Mouse (Mus musculus) 3134 (cell line): ENCODE results near the gene Apom.
A peak's percentile ranks its signal among the peaks of the same experiment; 100 is the strongest.

Experiments
- DNase-seq: peaks from one replicate; pipeline ENCODE4 v3.0.0-alpha.2; 2011; ENCODE audit warnings: low spot score; ENCODE audit not compliant: insufficient read length; ENCODE audit errors: extremely low read depth

Gene Apom

GRCm38 (mm10) chr17:35131500-35132173, at the start of gene Apom:
Gene Apom, minus strand, starts transcription at chr17:35132050.
- no peak for DNase-seq

- DNase-seq, result no peak
Observed at GRCm38 (mm10) chr17:35180093-35180492, 48.2 kb upstream of the Apom start.

DNA sequence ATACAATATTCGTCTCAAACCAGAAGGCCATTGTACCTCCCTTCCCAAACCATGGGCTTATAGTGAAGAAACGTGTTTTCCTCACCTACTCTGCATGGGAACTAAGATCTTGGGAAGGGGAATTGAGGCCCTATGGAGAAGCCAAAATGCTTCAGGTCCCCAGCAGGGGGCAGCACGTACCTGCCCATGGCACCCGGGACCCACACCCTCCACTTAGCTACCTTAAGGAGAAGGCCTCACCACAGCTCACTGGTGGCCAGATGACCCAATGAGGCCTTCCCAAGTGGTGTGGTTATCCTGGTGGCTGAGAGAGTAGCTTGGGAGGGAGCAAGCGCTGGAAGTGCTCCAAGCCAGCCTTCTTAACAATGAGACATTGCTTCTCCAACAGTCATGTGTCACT, 46.7 kb upstream of the Apom start:
- peak; percentile 65 for DNase-seq

DNA sequence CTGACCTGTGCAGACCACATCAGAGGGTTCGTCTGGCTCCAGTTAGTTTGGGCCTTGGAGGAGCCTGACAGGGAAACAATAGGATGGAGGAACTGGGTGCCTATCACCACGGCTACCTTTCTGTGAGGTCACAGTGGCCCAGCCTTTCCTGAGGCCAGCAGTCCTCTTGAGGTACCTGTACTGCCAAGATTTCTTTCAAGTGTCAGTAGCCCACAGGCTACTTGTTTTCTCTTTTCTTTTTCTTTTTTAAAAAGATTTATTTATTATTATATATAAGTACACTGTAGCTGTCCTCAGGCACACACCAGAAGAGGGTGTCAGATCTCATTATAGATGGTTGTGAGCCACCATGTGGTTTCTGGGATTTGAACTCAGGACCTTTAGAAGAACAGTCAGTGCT, 44.1 kb upstream of the Apom start, which contains the start of gene Aif1:
TSS of gene Aif1 (minus strand) at position 101 of the 400 bp plus-strand sequence.
- DNase-seq, result no peak

DNA sequence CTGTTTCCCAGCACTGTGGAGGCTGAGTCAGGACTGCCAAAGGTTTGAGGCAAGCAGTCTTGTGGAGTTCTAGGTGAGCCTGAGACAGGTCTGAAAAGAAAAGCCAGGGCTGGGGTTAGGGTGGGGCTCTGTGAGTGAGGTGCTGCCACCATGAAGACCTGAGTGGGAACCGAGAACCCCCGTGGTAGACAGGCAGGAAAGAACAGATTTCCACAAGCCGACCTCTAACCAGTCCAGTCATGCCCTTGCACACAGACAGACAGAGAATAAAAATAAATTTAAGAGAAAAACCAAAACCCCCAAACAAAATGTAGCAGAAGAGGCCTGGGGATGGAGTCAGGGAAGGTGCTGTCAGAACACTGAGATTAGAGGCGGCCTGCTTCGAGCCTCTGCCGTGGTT, 43.5 kb upstream of the Apom start:
- no peak for DNase-seq

- no peak for DNase-seq
Observed at GRCm38 (mm10) chr17:35174201-35174977, 42.5 kb upstream of the Apom start.

- no peak for DNase-seq
Observed at GRCm38 (mm10) chr17:35173329-35173728, 41.5 kb upstream of the Apom start.

GRCm38 (mm10) chr17:35172445-35173234, 40.8 kb upstream of the Apom start:
- DNase-seq, result no peak

DNA sequence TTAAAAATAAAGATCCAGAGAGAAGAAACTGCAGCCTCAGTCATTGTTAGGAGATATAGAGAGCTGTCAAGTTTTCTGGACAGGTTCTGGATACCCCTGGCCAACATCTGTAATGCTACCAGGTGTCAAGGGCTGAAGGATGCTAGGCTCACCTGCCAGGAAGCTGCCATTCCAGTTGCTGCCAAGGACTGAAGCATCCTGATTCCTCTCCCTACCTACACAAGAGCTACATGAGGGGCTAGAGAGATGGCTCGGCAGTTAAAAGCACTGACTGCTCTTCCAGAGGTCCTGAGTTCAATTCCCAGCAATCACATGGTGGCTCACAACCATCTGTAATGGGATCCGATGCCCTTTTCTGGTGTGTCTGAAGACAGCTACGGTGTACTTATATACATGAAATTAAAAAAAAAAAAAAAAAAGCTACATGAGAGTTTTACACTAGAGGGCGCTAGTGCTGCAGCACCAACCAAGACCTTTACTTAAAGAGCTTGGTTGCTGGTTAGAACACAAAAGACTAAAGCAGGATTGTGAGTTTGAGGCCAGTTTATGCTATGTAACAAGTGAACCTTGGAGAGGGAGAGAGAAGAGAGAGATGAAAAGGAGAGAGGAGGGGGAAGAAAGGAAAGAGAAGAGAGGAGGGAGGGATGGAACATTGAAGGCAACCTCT, 36.8 kb upstream of the Apom start:
- no peak for DNase-seq

- DNase-seq, result no peak
Observed at GRCm38 (mm10) chr17:35167794-35168193, 35.9 kb upstream of the Apom start.

DNA sequence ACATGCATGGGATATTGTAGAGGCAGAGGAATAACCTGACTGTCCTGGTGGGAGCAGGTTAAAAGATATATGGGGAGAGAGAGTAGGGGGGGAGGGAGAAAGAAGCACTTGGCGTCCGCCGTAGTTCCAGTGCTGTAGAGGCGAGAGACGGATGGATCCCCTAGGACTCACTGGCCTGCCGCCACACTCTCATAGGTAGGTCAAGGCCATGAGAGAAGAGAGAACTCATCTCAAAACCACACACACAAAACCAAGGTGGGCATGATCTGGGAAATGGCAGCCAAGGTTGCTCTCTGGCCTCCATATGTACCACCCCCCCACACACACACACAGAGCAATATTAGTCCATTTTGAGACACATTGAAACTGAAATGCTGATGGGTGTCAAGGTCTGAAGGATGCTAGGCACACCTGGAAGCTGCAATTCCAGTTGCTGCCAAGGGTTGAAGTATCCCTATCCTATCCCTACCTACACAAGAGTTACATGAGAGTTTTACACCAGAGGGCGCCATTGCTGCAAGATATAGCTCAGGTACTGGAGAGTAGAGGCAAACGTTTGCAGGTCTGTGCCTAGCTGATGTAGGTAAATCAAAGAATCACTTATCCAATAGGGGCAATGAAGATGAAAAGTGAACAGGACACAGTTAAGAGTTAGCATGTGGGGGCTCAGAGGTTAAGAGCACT, 34.6 kb upstream of the Apom start:
- no peak for DNase-seq

GRCm38 (mm10) chr17:35165451-35166155, 33.8 kb upstream of the Apom start:
- DNase-seq, result no peak

GRCm38 (mm10) chr17:35164568-35165450, 33.0 kb upstream of the Apom start, which contains the start of gene Prrc2a:
Gene Prrc2a, minus strand, starts transcription at chr17:35164897.
- DNase-seq, result peak; percentile 99

DNA sequence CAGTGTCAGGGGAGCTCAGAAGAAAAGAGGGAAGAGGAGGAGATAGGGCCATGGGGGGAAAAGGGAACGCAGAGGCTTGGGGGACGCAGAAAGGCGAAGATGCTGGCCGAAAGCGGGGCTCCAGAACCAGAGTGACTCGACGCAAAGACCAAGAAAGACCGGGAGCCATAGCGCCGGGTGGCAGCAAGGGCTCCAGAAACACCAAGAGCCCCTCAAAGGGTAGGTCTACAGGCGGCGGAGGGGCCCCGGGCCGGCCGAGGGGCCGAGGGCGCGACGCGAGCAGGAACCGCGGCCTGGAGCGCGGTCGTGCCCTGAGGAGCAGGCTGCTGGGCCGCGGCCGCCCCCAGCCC, 32.3 kb upstream of the Apom start:
- DNase-seq, result no peak

GRCm38 (mm10) chr17:35163326-35164081, 31.7 kb upstream of the Apom start:
- DNase-seq, result no peak

- no peak for DNase-seq
Observed at GRCm38 (mm10) chr17:35162730-35163129, 30.9 kb upstream of the Apom start.

- no peak for DNase-seq
Observed at GRCm38 (mm10) chr17:35162121-35162520, 30.3 kb upstream of the Apom start.

DNA sequence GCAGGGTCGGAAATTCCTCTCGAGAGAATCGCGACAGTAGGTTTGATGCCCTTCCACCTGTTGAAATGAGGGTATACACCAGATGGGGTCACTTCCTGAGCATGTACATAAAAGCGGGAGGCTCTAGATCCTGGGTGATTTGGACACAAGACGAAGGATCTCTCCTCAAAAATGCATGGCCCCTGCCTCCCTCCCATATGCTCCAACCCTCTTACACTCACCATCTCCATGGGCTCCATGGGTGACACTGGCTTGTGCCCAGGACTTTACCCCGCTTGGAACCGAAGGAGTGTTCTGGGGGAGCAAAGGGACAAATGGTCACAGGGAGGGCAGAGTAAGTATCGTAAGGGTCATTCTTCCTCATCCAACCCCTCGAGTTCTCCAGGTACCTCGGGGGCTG, 29.6 kb upstream of the Apom start:
- no peak for DNase-seq
